Mouse (Mus musculus): Measurements from ENCODE around the gene Pakap. TPM values are rescaled to one million over a fixed set of nuclear protein-coding genes. Genes with fewer than 3 reads are reported as not detected.

Gene Pakap
- polyA plus RNA-seq, 1 experiment from 2014 or later, result 1.4 TPM

DNA sequence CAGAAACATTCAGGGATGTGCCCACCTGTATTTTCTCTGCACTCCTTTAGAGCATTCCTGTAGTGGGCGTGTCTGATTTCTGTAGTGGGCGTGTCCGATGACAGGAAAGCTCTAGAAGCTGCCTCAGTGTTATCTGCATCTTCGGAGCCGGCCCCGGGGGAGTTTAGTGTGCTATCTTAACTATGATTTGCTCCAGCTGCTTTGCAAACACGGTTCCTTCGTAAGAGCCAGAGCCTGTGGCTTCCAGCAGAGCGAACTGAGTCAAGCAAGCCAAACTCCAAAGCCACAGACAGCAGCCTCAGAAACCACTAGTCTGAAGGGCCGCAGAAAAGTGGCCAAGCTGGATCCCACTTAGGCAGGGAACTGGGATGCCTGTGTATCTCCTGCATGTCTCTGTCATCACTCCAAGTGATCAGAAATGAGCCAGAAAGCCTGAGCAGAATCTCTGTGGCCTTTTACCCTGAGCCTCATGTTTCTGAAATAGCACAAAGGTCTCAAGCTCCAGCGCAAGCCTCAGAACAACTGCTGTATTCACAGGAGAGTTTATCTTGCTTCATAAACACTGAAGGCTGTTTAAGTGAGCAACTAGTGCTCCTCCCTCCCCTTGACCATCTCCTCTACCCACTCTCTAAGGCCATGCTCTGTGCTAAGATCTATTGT lies 205.0 kb downstream of the Pakap start:
- ATAC-seq (ENCODE audit: insufficient read depth), result no peak
- 13% methylated on average over 11 of the region's 11 CpGs for WGBS (ENCODE audit: insufficient replicate concordance)
- H3K27me3 ChIP-seq, result 0 out of 2 replicates have a peak, but pooled peaks cover 2% of the 10 kb centered on the region
- H3K4me1 ChIP-seq (replicated peaks), result peaks cover 11% of the 10 kb centered on the region
- no peak overlapping the region for H3K4me2 ChIP-seq
- H3K9ac ChIP-seq, result no peak overlapping the region
- H3K36me3 ChIP-seq (replicated peaks), result no peaks in the 10 kb centered on the region
- no peak overlapping the region for H3K27ac ChIP-seq (replicated peaks)
- no peaks in the 10 kb centered on the region for H3K9me3 ChIP-seq (replicated peaks)
- no peak overlapping the region for H3K4me3 ChIP-seq (replicated peaks)

DNA sequence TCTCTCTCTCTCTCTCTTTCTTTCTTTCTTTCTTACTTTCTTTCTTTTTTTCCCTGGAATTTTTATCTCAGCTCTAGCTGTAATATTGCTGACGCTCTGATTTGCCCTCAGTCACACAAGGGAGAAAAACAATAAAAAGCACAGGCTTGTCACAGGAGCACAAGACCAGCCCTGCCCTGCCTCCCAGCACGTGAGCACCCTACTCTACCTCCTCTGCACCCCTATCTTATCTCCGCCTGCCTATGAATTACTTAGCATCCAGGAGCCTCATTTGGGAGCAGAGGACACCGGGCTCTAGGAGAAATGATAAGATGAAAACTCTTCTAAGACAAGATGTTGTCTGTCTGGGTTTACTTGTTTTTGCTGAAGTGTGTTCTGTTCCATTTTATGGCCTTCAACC lies 206.5 kb downstream of the Pakap start:
- H3K9ac ChIP-seq, result no peak overlapping the region
- H3K27me3 ChIP-seq, result peaks cover 13% of the 10 kb centered on the region; the same call in 1 of the 2 replicates
- H3K4me2 ChIP-seq, result no peak overlapping the region
- no peak overlapping the region for H3K27ac ChIP-seq (replicated peaks)
- WGBS (ENCODE audit: insufficient replicate concordance), result 22% methylated on average over 4 of the region's 4 CpGs
- no peak overlapping the region for H3K4me3 ChIP-seq (replicated peaks)
- no peaks in the 10 kb centered on the region for H3K9me3 ChIP-seq (replicated peaks)
- H3K36me3 ChIP-seq (replicated peaks), result no peaks in the 10 kb centered on the region
- peak; percentile 49; the same call in 1 of the 2 replicates for ATAC-seq (ENCODE audit: insufficient read depth)
- peaks cover 11% of the 10 kb centered on the region for H3K4me1 ChIP-seq (replicated peaks)

DNA sequence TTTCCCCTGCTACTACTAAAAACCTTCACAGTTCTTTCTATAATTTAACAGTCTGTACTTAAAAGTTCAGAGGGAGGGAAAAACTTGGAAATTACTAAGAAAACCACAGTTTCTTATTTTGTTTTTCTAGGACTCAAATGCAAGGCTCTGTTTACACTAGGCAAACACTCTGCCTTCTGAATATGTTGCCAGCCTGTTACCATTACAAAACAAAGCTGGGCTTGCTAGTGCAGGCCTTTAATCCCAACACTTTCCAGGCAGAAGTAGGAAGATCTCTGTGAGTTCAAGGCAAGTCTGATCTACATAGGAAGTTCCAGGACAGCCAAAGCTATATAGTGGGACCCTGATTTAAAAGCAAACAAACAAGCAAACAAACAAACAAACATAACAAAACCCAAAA lies 207.6 kb downstream of the Pakap start:
- Histone ChIP-seq H3K4me3 (replicated peaks) (no peak overlapping the region), H3K9ac (no peak overlapping the region), H3K9me3 (replicated peaks) (no peaks in the 10 kb centered on the region), H3K36me3 (replicated peaks) (no peaks in the 10 kb centered on the region), H3K27me3 (peaks cover 22% of the 10 kb centered on the region), H3K4me2 (no peak overlapping the region), H3K27ac (replicated peaks) (no peak overlapping the region), H3K4me1 (replicated peaks) (peaks cover 11% of the 10 kb centered on the region)
- no peak for ATAC-seq (ENCODE audit: insufficient read depth)

DNA sequence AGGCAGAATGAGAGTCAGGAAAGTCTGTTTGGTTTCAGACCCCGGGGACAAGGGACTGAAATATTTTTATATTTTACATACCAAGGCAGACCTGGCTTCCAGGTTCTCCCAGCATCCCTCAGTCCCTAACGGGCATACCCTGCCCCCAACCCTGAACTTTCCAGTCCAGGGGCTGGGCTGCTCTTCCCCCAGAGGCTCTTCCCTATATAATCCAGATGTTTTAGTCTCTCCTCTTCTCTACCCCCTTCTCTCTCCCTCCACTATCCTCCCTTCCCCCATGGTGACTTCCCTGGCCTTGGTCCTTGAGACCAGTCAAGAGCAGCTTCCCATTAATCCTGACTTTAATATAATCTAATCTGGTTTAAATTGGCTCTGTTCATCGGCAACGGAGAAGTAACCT lies 212.4 kb downstream of the Pakap start:
- Histone ChIP-seq H3K4me1 (replicated peaks) (peaks cover 13% of the 10 kb centered on the region; the same call in 1 of the 2 replicates), H3K36me3 (replicated peaks) (no peaks in the 10 kb centered on the region), H3K9ac (no peak overlapping the region), H3K4me3 (replicated peaks) (no peak overlapping the region), H3K9me3 (replicated peaks) (no peaks in the 10 kb centered on the region), H3K4me2 (no peak overlapping the region), H3K27me3 (peaks cover 67% of the 10 kb centered on the region), H3K27ac (replicated peaks) (no peak overlapping the region)
- WGBS (ENCODE audit: insufficient replicate concordance), result 23% methylated on average over 4 of the region's 4 CpGs
- ATAC-seq (ENCODE audit: insufficient read depth), result no peak

DNA sequence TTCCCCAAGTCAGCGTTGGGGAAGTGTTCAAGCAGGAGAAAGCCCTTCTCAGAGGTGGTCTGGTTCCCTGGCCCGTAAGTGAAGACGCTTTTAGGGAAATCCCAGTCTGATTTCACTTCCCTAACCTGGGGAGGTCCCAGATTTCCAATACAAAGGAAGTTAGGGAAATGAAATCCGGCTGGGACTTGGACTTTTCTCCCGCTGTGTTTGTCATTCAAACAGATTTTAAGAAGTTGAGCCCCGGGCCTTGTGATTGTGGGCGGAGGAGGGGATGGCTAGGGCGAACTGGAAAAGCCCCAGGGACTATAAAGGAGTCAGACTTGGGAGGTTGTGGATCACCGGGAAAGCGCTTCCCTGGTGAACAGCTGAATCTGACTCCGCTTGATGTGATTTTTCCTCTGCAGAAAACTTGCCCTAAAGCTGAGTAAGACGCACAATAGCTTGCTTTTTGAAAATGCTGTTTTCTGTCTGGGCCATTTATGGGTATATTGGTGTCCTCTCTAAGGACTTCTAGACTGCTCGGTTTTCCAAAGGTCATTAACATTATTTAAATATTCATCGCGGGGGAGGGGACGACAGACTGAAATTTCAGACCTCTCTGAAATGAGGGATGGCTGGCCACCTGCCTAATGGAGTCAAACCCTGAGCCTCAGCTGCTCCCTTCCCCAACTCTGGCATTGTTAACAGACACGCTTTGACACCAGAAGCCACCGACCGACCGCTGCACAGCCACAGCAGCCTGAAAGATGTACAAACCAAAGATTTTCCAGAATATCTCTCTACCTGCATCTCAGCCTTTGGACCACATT lies 213.1 kb downstream of the Pakap start:
- Histone ChIP-seq H3K4me2 (no peak overlapping the region), H3K27ac (replicated peaks) (no peak overlapping the region), H3K4me3 (replicated peaks) (no peak overlapping the region), H3K27me3 (peaks cover 67% of the 10 kb centered on the region), H3K4me1 (replicated peaks) (peaks cover 13% of the 10 kb centered on the region; the same call in 1 of the 2 replicates), H3K9me3 (replicated peaks) (no peaks in the 10 kb centered on the region), H3K9ac (no peak overlapping the region), H3K36me3 (replicated peaks) (no peaks in the 10 kb centered on the region)
- WGBS (ENCODE audit: insufficient replicate concordance), result 15% methylated on average over 20 of the region's 20 CpGs
- ATAC-seq (ENCODE audit: insufficient read depth), result no peak

DNA sequence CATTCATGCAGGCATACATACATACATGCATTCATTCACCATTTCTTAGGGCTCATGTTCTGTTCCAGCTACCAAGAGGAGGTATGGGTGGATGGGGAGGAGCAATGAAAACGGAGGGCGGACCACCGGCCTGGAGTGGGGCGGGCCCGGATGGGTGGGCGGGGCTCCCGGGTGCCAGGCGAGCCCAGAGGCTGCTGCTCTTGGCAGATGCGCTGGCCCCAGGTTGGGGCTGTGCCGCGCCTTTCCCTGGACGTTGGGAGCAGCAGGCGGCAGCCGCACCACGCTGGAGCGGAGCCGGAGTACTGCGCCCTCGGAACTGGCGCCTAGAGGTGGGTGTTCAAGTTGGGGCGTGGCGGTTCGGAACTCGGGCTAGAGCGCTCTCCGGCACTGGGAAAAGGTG lies 214.0 kb downstream of the Pakap start:
- Histone ChIP-seq H3K9ac (peak overlapping the region; percentile 35; the same call in 1 of the 2 replicates), H3K4me3 (replicated peaks) (peak overlapping the region; percentile 47), H3K9me3 (replicated peaks) (no peaks in the 10 kb centered on the region), H3K27ac (replicated peaks) (no peak overlapping the region), H3K27me3 (peaks cover 67% of the 10 kb centered on the region), H3K4me1 (replicated peaks) (peaks cover 13% of the 10 kb centered on the region; the same call in 1 of the 2 replicates), H3K4me2 (peak overlapping the region; percentile 69), H3K36me3 (replicated peaks) (no peaks in the 10 kb centered on the region)
- peak; percentile 87 for ATAC-seq (ENCODE audit: insufficient read depth)
- under 1% methylated on average over 26 of the region's 26 CpGs for WGBS (ENCODE audit: insufficient replicate concordance)

DNA sequence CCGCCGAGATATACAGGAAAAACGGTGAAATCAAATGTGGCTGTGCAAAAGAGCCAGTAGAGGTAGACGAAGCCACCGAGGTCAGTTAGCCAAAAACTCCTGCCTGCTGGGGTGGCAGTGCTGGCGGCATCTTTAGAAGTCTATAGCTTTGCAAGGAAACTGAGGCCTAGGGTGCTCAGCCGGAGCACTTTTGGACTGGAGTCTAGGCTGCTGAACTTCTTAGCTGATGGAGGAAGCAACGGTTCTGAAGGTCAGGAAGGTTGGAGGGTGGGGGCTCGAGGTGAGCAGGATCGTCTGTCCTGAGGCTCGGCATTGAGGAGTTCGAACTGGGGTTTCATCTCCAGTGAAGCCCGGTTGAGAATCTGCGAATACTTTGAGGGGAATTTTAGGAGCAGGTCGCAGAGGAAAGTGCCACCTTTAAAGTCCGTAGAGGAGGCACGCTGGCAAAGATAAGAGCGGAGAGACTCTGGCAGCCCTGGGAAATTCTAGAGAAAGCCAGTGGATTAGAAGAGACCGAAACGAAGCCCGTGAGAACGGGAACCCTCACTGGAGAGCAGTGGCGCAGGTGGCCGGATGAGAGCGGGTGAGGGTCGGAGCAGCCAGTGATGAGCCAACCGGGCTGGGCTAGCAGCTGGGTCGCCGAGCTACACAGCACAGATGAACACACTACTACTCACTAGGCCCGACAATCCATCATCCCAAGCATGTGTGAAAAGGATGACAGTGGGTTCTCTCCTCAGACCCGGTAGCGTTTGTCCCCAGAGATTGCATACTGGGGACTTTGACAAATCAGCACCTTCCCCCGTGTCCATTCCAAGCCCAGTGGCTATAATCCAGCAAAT lies 214.8 kb downstream of the Pakap start:
- whole genome bisulfite sequencing (ENCODE audit: insufficient replicate concordance), result 4% methylated on average over 33 of the region's 33 CpGs
- 0 out of 2 replicates have a peak overlapping the region, but pooled peaks have one; percentile 35 for H3K9ac ChIP-seq
- H3K36me3 ChIP-seq (replicated peaks), result no peaks in the 10 kb centered on the region
- peak overlapping the region; percentile 69 for H3K4me2 ChIP-seq
- H3K4me1 ChIP-seq (replicated peaks), result peaks cover 13% of the 10 kb centered on the region; the same call in 1 of the 2 replicates
- H3K9me3 ChIP-seq (replicated peaks), result no peaks in the 10 kb centered on the region
- H3K4me3 ChIP-seq (replicated peaks), result peak overlapping the region; percentile 47
- H3K27me3 ChIP-seq, result peaks cover 67% of the 10 kb centered on the region
- no peak for ATAC-seq (ENCODE audit: insufficient read depth)
- H3K27ac ChIP-seq (replicated peaks), result no peak overlapping the region

DNA sequence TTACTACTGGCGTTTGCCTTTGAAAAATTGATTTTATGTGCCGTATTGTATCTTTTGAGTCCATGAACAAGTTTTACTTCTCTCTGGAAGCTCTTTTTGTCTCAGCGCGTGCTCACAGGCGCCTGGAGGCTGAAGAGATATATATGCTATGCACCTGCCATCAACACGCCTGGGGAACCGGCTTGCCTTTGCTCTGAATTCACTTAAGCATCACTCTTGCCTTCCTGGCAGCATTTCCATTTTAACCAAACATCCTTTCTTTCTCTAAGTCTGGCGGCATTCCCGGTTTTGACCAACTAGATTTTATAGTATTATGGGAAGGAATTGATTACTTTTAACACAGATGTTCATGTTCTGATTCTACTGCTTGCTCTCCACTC lies 215.4 kb downstream of the Pakap start:
- no peaks in the 10 kb centered on the region for H3K36me3 ChIP-seq (replicated peaks)
- H3K27me3 ChIP-seq, result peaks cover 61% of the 10 kb centered on the region
- H3K4me3 ChIP-seq (replicated peaks), result no peak overlapping the region
- no peak overlapping the region for H3K27ac ChIP-seq (replicated peaks)
- ATAC-seq (ENCODE audit: insufficient read depth), result no peak
- peaks cover 13% of the 10 kb centered on the region; the same call in 1 of the 2 replicates for H3K4me1 ChIP-seq (replicated peaks)
- 38% methylated on average over 9 of the region's 9 CpGs for WGBS (ENCODE audit: insufficient replicate concordance)
- H3K9me3 ChIP-seq (replicated peaks), result no peaks in the 10 kb centered on the region
- H3K4me2 ChIP-seq, result no peak overlapping the region
- H3K9ac ChIP-seq, result no peak overlapping the region

DNA sequence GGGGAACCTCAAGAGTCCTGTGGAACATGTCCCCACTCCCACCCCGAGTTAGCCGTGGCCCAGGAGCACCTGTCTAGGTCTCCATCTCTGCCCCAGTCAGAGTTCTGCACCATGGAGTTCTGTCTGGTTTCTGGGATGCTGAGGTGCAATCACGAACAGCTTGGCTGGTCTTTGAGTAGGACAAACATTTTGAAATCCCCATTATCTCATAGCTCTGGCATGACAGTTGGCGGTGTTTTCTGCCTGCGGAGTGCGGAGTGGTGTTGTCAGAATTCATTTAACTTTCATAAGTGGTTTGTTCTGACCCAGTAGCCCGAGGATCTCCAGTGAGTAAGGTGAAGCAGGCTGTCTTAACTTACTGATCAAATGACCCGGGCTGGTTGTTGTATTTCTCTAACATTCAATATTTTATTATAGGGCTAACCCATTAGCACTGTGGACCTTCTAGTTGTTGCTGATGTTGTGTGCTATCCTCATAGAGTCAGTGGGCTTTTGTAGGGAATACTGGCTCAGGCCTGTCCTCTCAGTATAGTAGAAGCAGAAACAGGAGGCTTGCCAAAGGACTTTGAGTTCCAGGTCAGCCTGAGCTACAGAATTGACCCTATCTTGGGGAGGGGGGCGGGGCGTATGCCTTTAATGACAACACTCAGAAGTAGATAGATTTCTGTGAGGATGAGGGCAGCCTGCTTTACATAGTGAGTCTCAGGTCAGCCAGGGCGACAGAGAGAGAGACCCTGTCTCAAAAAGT lies 216.0 kb downstream of the Pakap start:
- WGBS (ENCODE audit: insufficient replicate concordance), result 59% methylated on average over 11 of the region's 11 CpGs
- Histone ChIP-seq H3K9me3 (replicated peaks) (no peaks in the 10 kb centered on the region), H3K4me2 (no peak overlapping the region), H3K4me1 (replicated peaks) (peaks cover 13% of the 10 kb centered on the region; the same call in 1 of the 2 replicates), H3K4me3 (replicated peaks) (no peak overlapping the region), H3K36me3 (replicated peaks) (no peaks in the 10 kb centered on the region), H3K9ac (no peak overlapping the region), H3K27ac (replicated peaks) (no peak overlapping the region), H3K27me3 (peaks cover 57% of the 10 kb centered on the region)
- ATAC-seq (ENCODE audit: insufficient read depth), result no peak

DNA sequence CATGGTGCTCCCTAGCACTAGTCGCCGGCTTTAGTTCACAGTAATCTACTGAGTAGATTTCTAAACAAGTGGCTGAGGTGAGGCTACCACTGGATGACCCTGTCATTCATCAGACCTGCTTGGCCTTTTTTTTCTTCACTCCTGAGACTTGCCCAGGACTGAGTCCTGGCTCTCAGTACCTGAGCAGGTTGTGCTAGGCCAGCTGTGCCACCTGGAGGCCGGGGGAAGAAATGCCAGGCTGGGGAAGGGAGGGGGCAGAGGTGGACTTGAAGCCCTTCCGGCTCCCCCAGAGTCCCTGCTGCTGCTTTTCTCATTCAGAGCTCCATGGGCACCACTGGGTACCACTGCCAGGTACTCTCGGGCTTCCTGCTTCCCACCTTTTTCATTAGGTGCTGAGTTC lies 220.7 kb downstream of the Pakap start:
- no peak overlapping the region for H3K9ac ChIP-seq
- H3K9me3 ChIP-seq (replicated peaks), result no peaks in the 10 kb centered on the region
- no peak overlapping the region for H3K4me2 ChIP-seq
- peaks cover 2% of the 10 kb centered on the region for H3K4me1 ChIP-seq (replicated peaks)
- H3K4me3 ChIP-seq (replicated peaks), result no peak overlapping the region
- no peak overlapping the region for H3K27ac ChIP-seq (replicated peaks)
- no peaks in the 10 kb centered on the region for H3K36me3 ChIP-seq (replicated peaks)
- ATAC-seq (ENCODE audit: insufficient read depth), result no peak
- peaks cover 16% of the 10 kb centered on the region for H3K27me3 ChIP-seq
- 48% methylated on average over 5 of the region's 5 CpGs for WGBS (ENCODE audit: insufficient replicate concordance)

All from liver, embryonic 15.5 days (tissue).